Mouse (Mus musculus) mouse trophoblast stem cell (cell line): ENCODE measurements around the gene Gm21830.
"Not testable (repeated sequence)": the region's sequence is repeated elsewhere in the genome, so short reads cannot be mapped to it uniquely, and the experiment has no call there.

Experiments used
- in situ Hi-C, 2 experiments: fragments of 300-500 bp; cut with MseI, MboI; formaldehyde crosslinking; loops; 2 replicates in 1 of 2; 3 replicates in 1 of 2; pipeline ENCODE4 v1.15.1; 2025

Gene Gm21830

GRCm38 (mm10) chr2:67413425-67413824 lies at the start of gene Gm21830:
Gm21830 (plus strand) TSS chr2:67413725.
- in situ Hi-C loops, result not testable (repeated sequence)

GRCm38 (mm10) chr2:67364506-67364905 lies 49.0 kb upstream of the Gm21830 start:
- in situ Hi-C loops, result no loop called here

GRCm38 (mm10) chr2:67378504-67378903 lies 35.0 kb upstream of the Gm21830 start:
- in situ Hi-C loops, result no loop called here

- in situ Hi-C loops, result no loop called here
Measured at GRCm38 (mm10) chr2:67420853-67421252, 7.3 kb downstream of the Gm21830 start.

- in situ Hi-C loops, result no loop called here
Measured at GRCm38 (mm10) chr2:67422799-67423198, 9.3 kb downstream of the Gm21830 start.

GRCm38 (mm10) chr2:67433081-67433480 lies 19.6 kb downstream of the Gm21830 start, which contains the start of gene Gm26727:
Gm26727 (minus strand) TSS chr2:67433181.
- in situ Hi-C loops, result no loop called here

- in situ Hi-C loops, result no loop called here
Measured at GRCm38 (mm10) chr2:67438309-67438708, 24.8 kb downstream of the Gm21830 start.

- in situ Hi-C loops, result no loop called here
Measured at GRCm38 (mm10) chr2:67445780-67446179, 32.3 kb downstream of the Gm21830 start, which contains the start of gene Xirp2. Xirp2 (plus strand) TSS chr2:67446002.

GRCm38 (mm10) chr2:67446772-67447171 lies 33.2 kb downstream of the Gm21830 start:
- in situ Hi-C loops, result no loop called here

GRCm38 (mm10) chr2:67447206-67447605 lies 33.7 kb downstream of the Gm21830 start:
- in situ Hi-C loops, result no loop called here

GRCm38 (mm10) chr2:67460857-67461256 lies 47.3 kb downstream of the Gm21830 start:
- in situ Hi-C loops, result no loop called here

- in situ Hi-C loops, result no loop called here
Measured at GRCm38 (mm10) chr2:67467036-67467435, 53.5 kb downstream of the Gm21830 start.

GRCm38 (mm10) chr2:67470030-67470429 lies 56.5 kb downstream of the Gm21830 start:
- in situ Hi-C loops, result not testable (repeated sequence)

- in situ Hi-C loops, result loop anchor here (25.0 kb wide), 1 partner anchor 515 kb away; no protein-coding TSS in a partner anchor
Measured at GRCm38 (mm10) chr2:67477753-67478152, 64.2 kb downstream of the Gm21830 start.

GRCm38 (mm10) chr2:67481051-67481450 lies 67.5 kb downstream of the Gm21830 start:
- in situ Hi-C loops, result loop anchor here (25.0 kb wide), 1 partner anchor 519 kb away; no protein-coding TSS in a partner anchor
